Mouse (Mus musculus): ENCODE results near the gene Fam193b.
"Not testable (repeated sequence)": the region's sequence is repeated elsewhere in the genome, so short reads cannot be mapped to it uniquely, and the experiment has no call there.

The Fam193b gene

DNA sequence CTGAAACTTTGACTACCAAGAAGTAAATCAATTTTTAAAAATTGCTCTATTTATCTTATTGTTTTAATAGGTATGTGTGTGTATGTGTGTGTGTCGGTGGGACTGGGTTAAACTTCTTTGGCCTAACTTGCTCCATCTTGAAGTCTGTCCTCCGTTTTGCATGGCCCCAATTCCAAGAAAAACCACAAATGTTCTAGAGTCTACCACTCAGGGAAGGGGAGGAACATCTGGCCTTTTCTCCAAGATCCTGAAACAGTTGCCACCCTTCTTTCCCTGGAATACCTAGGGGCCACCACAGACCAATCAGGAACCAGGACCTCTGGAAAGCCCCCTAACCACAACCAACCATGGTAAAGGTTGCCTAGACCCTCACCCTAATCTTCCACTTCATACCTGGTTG, 1.1 kb upstream of the Fam193b start:
- DNase-seq (ENCODE audit: low read depth) = peak; percentile 65

DNA sequence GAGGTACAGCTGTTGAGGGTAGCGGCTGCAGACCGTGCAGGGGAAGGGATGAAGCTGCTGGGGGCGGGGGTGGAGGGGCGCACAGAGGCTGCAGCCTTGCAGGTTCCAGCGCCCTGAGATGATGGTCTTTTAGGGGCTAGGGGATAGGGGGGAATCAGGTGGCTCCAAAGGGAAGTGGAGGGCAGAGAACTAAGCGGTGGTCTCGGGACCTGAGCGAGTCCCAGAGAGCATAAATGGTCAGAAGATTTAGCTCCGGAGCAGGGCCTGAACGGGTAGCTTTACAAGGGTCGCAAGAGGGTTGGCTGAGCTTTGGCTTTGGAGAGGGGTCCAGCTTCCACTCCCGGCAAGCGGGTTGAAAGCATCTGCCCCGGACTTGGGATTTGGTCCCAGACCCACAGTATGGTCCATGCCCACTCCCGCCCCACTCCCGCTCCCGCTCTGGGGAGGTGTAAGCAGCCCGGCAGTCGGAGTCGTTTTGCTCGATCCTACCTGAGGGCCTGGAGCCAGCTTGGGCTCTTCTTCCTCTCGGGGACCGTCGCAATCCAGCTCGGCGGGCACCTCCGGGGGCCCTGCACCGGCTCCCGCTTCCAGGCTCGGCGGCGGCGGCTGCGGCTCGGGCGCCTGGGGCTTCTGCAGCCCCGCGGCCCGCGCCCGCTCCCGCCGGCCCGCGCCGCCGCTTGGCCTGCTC, 490 bp downstream of the Fam193b start:
- DNase-seq (ENCODE audit: low read depth) = no peak

DNA sequence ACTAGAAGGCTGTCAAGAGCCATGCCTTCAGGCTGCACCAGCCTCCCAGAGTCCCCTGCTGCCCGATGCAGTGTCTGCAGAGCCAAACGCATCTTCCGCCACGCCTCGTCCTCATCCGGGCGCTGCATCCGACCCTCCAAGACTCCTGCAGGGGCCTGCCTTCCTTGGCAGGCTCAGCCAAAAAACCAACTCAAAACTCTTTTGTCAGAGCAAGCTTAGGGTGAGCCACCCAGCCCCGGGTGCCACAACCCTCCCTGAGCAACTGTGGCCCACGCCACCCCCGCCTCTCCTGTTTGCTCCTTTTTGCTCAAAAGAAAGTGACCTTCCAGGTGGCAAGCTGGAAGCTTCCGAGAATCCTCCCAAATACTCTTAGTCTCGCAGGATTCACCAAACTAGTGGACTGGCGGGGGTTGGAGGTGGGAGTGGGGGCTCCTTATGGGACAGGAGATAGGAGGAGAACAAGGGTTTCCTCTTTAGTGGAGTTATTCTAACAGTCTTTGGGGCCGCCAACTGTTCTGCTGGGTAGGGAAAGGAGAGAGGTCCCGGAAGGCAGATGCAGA, 1.1 kb downstream of the Fam193b start:
- DNase-seq (ENCODE audit: low read depth) = no peak

DNA sequence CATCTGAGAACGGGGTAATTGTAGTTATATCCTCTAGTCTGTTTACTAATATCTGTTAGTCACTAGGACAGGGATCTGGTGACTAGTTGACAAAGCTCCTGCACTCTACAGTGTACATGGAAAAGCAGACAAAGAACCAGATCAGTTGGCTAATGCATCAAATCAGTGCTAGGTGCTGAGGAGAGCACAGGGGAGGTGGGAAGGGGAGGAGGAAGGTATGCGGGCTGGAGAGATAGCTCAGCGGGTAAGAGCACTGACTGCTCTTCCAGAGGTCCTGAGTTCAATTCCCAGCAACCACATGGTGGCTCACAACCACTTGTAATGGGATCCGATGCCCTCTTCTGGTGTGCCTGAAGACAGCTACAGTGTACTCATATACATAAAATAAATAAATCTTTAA, 2.4 kb downstream of the Fam193b start:
- DNase-seq (ENCODE audit: low read depth) = not testable (repeated sequence)

DNA sequence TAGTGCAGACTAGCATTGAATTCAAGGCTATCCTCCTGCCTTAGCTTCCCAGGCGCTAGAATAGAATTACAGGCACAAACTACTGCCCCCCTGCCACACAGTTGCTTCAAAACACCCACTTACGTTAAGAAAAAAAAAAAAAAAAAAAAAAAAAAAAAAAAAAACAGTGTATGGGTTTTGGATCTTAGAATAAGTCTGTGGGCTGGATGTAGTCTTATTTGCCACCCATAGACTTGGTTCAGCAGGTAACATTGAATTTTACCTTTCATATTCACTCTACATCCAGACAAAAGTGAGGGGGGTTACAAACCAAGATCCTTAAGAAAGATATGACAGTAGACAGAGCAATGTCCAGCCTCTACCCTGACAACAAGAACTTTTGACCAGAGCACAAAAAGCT, 3.0 kb downstream of the Fam193b start:
- DNase-seq (ENCODE audit: low read depth) = no peak

DNA sequence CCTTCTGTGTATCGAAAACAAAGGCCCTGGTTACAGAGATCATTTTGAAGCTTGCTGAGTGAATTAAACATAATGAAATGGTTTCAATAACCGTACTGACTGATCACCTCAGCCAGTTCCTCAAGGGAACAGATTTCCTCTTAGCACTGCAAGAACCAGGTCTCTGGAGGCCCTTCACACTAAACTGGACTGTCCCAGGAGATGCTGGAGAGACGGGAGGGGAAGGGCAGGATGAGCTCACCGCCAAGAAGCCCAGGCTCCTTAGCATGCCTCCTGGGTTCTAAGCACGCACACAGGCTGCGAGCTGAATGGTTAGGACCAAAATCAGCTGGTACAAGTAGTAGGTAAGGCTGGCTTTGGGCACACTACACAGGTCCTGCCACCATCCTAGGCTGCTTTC, 3.9 kb downstream of the Fam193b start:
- DNase-seq (ENCODE audit: low read depth) = no peak

DNA sequence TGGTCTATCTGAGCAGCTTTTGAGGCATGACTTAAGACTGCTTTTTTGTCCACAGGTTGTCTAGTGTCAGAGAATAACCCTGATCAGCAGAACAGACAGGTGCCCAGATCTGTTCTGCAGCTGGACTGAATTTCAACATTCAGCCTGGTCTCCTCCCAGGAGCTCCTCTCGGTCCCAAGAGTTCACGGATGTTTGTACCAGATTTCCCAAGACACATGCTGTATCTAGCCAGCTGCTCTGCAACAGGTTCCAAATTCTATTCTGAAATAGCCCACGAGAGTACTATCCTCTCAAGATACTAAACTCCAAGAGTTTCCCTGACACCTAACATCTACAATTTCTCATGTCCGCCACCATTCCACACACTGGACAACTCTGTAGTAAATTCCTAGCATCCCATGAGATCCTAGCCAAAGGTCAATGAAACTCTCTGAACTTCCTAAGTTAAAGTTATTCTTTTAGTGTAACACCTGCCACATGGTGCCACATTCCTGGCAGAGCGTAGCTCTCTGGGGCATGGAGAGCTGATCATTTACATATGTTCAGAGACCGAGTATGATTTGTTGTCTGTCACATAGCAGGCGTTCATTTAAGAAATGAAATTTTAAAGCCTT, 7.5 kb downstream of the Fam193b start:
- DNase-seq (ENCODE audit: low read depth) = no peak

DNA sequence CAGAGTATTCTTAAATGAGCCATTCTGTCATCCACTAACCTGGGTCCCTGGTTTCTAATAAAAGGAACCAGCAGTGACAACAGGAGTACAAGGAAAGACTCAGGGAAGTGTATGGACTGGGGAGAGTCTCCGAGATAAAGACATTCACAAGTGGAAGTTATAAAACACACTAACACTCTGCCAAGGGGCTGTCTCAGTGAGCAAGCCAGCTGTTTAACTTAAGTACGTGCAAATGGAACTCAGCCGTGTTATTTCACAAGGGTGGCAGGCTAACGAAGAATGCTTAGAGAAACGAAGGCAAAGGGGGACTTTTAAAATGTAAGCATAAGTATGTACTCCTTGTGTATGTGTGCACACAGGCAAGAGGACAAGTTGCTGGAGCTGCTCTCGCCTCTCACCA, 13.4 kb downstream of the Fam193b start:
- no peak for DNase-seq (ENCODE audit: low read depth)

DNA sequence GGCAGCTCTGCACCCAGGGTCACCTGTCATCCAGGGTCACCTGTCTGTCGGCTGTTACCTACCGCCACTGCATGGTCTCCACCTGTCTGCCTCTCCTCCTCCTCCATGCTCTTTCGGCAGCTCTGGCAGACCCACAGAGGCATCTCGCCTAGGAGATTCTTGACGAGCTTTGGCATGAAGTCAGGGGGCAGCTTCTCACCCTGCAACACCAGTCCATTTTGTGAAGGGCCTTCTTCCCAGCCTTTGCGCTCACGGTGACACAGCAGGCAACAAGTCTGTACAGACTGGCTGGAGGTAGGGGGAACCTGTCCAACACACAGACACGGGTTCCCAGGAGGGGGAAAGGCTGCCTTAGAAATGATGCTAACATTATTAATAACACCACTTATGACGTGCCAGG, 15.0 kb downstream of the Fam193b start:
- no peak for DNase-seq (ENCODE audit: low read depth)

DNA sequence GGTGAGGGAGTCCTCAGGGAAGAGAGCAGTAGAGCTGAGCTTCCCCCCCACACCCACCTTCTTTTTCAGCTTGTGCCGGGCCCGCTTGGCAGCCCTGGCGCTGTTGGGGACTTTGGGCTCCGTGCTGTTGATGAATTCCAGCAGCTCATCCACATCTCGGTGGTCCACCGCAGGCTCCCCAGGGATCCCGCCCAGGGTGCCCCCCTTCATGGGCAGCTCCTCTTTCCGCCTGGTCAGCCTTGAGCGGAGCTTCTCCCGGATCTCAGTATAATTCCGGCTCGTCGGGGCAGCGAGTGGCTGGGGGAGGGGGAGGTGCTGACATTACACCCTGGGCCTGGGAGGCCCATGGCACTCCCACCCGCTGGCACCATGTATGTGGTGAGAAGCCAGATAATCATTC, 21.9 kb downstream of the Fam193b start:
- no peak for DNase-seq (ENCODE audit: low read depth)

DNA sequence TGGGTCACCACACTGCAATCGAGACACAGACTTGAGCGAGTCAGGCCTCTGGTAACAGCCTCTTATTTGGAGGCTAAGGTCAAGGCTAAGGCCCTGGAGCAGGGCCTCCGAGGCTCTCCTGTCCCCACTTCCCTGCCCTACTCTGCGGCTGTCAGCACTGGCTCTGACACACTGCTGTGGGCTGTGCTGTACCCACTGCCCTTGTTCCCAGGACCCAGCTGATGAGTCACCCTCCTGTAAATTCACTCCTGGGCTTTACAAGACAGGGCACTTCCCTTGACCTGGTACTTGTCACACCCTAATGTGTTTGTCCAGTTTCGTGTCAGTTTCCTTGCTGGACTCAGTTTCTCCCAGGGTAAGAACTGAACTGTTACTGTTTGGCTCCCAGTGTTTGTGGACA, 22.5 kb downstream of the Fam193b start:
- no peak for DNase-seq (ENCODE audit: low read depth)

DNA sequence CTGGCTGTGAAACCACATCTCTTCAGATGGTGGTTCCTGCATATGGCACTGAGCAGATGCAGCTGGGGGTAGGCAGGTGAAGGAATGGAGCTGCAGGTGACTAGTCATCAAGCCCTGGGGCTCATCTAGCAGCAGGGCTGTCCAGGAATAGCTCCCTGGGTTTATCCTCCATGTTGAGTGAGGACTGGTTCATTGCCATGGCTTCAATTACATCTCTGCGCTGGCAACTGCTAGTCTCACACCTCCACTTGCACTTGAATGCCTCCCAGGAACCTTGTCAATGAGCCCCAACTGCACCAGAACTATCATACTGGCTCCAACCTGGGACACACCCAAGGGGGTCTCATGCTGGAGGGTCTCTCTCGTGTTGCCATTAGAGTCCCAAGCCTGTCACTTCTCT, 23.0 kb downstream of the Fam193b start:
- DNase-seq (ENCODE audit: low read depth) = no peak

DNA sequence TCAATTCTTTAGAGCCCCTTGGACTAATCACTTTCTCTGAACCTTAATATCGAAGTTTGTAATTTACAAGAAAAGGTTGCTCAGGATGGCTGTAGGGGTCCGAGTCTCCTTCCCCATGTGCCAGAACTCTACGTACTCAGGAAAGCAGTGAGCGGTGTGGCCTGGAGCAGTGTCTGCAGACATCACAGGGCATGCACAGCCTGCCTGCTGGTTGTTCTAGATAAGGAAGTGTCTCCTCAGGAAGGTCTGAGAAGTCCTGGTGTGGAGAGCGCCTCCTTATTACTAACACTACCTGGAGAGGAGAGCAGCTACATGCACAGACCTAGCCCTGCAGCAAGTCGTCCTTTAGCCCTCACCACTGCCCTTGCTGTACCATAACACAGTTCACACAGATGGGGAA, 26.1 kb downstream of the Fam193b start:
- peak; percentile 51 for DNase-seq (ENCODE audit: low read depth)

DNA sequence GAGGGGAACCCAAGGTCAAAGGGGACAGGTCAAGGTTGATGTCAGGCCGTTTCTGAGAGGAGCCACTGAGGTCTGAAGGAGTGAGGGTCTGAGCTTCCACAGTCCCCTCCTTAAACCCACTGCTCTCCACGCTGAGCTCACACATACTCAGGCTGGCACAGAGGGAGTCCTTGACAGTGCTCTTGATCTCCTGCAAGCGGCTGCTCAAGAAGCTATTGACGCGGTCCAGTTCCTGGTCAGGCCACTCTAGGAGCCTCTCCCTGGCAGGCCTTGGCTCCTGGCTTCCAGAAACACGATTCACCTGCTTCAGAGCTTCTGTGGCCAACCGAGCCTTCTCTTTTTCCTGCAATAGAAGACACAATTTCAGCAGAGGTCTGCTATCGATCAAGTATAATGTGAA, 27.5 kb downstream of the Fam193b start:
- no peak for DNase-seq (ENCODE audit: low read depth)

DNA sequence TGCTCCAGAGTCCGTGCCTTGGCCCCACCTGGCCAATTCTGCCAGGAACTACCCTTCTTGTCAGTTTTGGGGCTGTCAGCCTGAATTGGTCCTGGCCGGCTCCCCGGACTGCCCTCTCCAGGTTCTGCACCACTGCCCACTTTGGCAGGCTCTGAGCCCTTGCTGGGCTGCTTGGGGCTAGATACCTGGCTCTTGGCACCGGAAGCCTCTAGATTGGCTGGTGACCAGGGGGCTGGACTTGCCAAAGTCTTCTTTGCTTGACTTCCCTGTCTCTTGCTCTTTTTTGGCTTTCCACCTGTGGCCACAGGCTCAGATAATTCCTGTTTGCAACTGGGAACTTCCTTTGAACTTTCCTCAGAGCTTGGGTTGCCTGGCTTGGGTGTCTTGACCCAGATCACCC, 28.0 kb downstream of the Fam193b start:
- DNase-seq (ENCODE audit: low read depth) = no peak

DNA sequence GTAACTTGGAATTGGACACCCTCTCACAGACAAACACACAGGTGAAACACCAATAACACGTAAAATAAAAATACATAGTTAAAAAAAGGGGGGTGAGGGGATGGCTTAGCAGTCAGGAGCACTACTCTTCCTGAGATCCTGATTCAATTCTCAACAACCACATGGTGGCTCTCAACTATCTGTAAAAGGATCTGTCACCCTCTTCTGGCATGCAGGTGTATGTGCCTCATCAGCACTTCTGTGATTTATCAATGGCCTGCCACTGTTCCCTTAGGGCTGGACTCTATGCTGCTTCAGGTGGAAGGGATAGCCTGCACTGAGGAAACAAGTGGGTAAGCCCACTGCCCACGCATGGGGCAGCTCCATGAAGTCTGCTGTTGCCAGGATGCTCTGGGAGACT, 30.0 kb downstream of the Fam193b start:
- no peak for DNase-seq (ENCODE audit: low read depth)

DNA sequence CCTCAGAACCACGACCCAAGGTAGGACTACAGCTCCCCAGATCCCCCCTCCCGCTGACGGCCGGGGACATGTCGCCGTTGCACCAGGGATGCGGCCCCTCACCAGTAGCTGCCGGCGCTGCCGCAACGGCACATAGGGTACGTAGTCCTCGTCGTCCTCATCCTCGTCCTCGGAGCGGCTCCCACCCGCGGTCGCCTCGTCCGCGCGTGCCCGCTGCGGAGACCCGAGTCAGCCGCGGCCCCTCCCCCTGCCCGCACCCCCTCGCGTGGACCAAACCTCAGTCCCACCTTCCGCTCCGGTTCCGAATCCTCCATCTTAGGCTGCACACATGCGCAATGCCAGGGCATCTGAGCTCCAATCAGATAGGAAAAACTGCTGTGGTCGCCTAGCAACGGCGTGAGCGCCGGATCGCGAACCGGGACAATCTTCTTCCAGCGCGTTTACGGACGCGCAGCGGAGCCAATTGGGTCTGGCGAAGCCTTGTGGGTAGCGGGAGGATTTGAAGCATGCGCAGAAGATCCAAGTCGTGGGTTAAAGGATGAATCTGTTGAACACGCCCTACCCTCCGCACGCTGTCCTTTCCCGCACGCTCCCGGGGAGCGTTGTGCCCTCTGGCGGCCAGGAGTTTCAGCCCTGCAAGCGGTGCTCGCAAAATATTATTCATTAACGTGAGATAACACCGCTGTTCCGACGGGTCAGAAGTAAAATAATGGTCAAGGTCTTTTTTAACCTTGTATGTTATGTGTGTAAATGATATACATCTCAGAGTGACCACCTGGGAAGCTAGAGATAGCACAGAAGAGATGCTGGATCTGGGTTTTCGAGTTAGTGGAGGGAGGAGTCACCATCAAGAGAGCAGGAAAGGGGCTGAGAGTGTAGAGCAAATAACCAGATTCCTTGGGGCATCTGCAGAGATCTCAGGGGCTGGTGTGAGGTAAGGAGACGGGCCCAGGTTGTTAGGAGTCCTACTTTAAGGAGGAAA, 34.4 kb downstream of the Fam193b start, which contains the start of gene Ddx41:
Ddx41 (minus strand) TSS at position 465 of the 982 bp plus-strand sequence.
- DNase-seq (ENCODE audit: low read depth) = peak; percentile 99

DNA sequence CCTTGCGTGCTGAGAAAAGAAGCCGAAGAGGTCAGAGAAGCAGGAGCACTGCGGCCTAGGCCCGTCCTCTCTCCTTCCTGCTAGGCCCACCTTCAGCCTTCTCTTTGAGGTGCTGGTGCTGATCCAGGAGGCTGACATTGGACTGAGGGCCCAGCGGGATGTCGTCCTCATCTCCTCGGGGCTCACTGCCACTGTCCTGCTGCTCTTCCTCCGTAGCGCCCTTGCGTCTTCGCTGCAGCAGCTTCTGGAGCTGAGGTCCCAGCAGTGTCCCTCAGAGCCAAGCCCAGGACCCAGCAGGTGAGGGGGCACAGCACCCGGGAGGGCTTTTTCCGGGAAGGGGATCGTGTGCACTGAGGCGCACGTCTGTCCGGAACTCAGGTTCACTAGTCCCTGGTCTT, 35.1 kb downstream of the Fam193b start:
- no peak for DNase-seq (ENCODE audit: low read depth)

DNA sequence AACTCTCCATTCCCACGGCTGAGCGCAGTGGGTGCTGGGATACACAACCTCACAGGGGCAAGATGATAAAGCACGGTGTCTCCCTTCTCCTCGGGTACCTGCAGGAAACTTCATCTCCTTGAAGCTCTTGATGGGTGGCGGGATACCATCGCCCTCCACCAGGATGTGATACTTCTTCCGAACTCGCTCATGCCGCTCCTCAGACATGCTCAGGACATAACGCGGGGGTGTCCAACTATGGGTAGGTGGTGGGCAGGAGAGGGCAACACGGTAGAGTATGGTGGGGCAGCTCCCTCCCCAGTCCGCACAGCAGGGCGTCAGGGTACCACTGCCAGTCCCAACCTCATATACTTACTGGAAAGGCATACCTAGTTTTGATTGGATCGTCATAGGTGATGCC, 35.7 kb downstream of the Fam193b start:
- DNase-seq (ENCODE audit: low read depth) = no peak

DNA sequence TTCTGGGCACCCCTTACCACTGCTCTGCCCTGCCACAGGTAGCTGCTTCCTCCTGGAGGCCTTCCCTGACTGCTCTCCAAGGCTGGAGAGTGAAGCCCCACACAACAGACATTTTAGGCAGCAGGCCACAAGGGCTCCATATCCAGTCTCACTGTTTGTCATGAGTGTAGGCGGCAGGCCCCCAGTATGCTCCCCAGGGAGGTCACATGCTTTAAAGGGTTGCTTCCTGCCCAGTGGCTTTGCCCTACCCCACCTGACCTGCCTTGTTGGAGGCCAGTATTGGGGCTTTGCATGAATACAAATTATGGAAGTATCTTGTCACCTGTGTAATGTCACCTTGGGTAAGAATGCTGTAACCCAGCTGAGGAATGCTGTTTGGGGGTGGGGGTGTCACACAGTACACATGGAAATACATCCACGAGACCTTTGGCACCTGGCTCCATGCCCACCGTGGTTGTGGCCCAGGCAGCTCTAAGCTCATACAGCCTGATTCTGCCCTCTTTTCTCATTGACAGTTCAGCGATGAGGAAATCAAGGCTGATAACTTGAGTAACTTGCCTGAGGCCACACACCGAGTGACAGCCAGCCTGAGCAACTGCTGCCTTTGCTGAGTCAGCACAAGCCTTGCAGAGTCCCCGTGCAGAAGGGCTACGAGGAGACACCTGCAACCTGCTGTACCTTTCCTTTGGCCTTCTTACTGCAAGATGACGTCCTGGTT, 41.6 kb downstream of the Fam193b start, which contains the start of gene Dok3:
Dok3 (minus strand) TSS at position 99 of the 718 bp plus-strand sequence.
- no peak for DNase-seq (ENCODE audit: low read depth)

DNA sequence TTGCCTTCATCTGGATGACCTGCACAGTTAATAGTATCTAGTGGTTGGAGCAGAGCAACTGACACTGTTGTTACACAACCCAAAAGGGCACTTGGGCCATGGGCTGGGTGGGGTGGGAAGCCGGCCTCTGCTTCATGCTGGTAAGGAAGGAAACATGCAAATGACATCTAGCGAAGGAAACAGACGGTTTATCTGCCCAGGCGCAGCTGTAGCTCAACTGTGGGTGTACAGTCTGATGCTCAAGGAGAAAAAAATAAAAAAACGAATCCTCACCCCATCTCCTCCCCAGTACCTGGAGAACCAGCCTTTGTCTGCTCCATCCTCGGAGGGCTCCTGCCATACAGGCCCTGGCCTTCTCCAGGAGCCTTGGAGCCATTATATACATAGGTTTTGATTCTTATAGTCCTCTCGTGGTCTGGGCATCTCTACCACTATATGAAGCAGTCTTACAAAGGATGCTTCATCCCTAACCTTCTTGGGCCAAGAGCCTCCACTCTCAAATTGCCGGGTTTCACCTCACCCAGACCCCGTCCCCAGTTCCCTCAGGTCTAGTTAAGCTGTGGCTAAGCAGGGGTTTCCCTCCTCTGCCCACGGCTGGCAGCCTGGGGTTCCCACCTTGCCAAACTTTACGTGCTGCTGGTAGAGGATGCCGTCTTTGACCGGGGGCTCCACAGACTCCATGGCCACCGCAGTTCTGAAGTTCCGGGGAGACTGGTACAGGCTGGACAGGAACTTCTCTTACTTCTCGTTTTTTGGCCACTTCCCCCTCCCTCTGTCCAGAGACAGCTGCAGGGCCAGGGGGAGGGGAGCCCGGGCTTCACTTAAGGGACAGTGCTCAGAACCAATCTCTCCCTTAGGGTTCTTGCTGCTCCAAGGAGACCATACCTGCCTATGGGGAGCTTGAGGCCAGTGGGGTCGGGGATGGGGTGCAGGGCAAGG, 42.8 kb downstream of the Fam193b start:
- peak; percentile 41 for DNase-seq (ENCODE audit: low read depth)

Data from c-Kit-positive CD71-positive TER-119-negative erythroid progenitor cells, embryonic 14.5 days (primary cell).